Mouse (Mus musculus): ENCODE data around the gene Ranbp2.

- TF ChIP-seq CTCF (IDR thresholded peaks at IDR 0.05; ENCODE audit: low read depth) (no peak), EP300 (optimal IDR thresholded peaks at IDR 0.05) (no peak)
Observed at GRCm38 (mm10) chr10:58447280-58447781, 611 bp downstream of the Ranbp2 start.
